Mouse (Mus musculus): ENCODE results near the gene Olfr914. TPM values are rescaled to one million over a fixed set of nuclear protein-coding genes. Genes with fewer than 3 reads are reported as not detected.

Gene Olfr914
- not detected in 2 replicates for polyA plus RNA-seq (2021; fragmentation: Nextera tagmentation)
- long read RNA-seq, experiment 1: 0 reads
- long read RNA-seq, experiment 2: 0 reads

DNA sequence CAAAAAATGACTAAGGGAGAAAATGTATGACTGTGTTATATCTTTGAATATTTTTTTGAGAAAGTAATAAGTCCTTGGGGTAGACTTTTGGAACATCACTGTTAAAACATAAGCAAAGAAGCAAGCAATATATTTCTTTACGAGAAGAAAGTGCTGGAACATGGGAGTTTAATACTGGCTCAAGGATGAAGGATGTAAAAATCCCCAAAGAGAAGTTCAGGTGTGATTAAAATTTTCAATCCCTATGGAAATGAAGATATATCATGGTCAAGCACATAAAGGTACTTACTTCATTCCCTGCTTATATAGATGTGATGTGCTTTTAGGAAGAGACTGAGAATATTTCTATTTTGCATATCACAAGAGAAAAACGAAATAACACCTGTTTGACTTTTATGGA lies at the start of gene Olfr914:
Olfr914 (plus strand) TSS at position 301 of the 400 bp plus-strand sequence.

GRCm38 (mm10) chr9:38579878-38580277 lies 25.0 kb upstream of the Olfr914 start, which contains the start of gene Olfr912:
Gene Olfr912, plus strand, starts transcription at chr9:38580178.

DNA sequence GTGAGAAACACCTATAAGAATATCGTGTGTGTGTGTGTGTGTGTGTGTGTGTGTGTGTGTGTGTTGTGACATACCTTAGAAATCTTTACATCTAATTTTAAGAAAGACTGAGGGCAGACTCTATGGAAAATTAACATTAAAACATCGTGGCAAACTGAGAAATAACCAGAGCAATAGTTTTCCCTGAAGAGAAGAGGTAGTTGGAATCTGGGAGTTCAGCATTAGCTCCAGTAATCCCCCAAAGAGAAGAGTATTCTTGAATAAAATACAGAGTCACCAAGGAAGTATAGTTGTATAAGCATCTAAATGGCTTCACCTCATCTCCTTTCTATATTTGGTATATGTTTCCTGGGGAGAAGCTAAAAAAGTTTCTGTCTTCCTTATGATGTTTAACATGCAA lies 12.4 kb upstream of the Olfr914 start, which contains the start of gene Olfr913:
Olfr913 (plus strand) TSS at position 301 of the 400 bp plus-strand sequence.

GRCm38 (mm10) chr9:38659775-38660174 lies 54.9 kb downstream of the Olfr914 start, which contains the start of gene Olfr916:
Gene Olfr916, minus strand, starts transcription at chr9:38659875.

Other genes with a start within 250 kb of the Olfr914 start
- not detected in 2 replicates for gene Olfr250, start 238.2 kb upstream of the Olfr914 start, polyA plus RNA-seq (2021; fragmentation: Nextera tagmentation)
- not detected in 2 replicates for gene Olfr251, start 228.0 kb upstream of the Olfr914 start, polyA plus RNA-seq (2021; fragmentation: Nextera tagmentation)
- not detected in 2 replicates for gene Olfr147, start 203.4 kb upstream of the Olfr914 start, polyA plus RNA-seq (2021; fragmentation: Nextera tagmentation)
- gene Olfr901, start 175.6 kb upstream of the Olfr914 start, polyA plus RNA-seq (2021; fragmentation: Nextera tagmentation): not detected in 2 replicates
- gene Olfr902, start 157.4 kb upstream of the Olfr914 start, polyA plus RNA-seq (2021; fragmentation: Nextera tagmentation): not detected in 2 replicates
- gene Olfr904, start 142.0 kb upstream of the Olfr914 start, polyA plus RNA-seq (2021; fragmentation: Nextera tagmentation): not detected in 2 replicates
- not detected in 2 replicates for gene Olfr905, start 134.0 kb upstream of the Olfr914 start, polyA plus RNA-seq (2021; fragmentation: Nextera tagmentation)
- gene Olfr906, start 118.0 kb upstream of the Olfr914 start, polyA plus RNA-seq (2021; fragmentation: Nextera tagmentation): not detected in 2 replicates
- gene Olfr907, start 109.3 kb upstream of the Olfr914 start, polyA plus RNA-seq (2021; fragmentation: Nextera tagmentation): not detected in 2 replicates
- not detected in 2 replicates for gene Olfr911-ps1, start 83.5 kb upstream of the Olfr914 start, polyA plus RNA-seq (2021; fragmentation: Nextera tagmentation)
- not detected in 2 replicates for gene Olfr910, start 67.3 kb upstream of the Olfr914 start, polyA plus RNA-seq (2021; fragmentation: Nextera tagmentation)
- gene Olfr912, start 24.9 kb upstream of the Olfr914 start, polyA plus RNA-seq (2021; fragmentation: Nextera tagmentation): not detected in 2 replicates
- gene Olfr913, start 12.3 kb upstream of the Olfr914 start, polyA plus RNA-seq (2021; fragmentation: Nextera tagmentation): not detected in 2 replicates
- not detected in 2 replicates for gene Olfr916, start 54.8 kb downstream of the Olfr914 start, polyA plus RNA-seq (2021; fragmentation: Nextera tagmentation)
- gene Olfr917, start 60.7 kb downstream of the Olfr914 start, polyA plus RNA-seq (2021; fragmentation: Nextera tagmentation): not detected in 2 replicates
- not detected in 2 replicates for gene Olfr918, start 69.5 kb downstream of the Olfr914 start, polyA plus RNA-seq (2021; fragmentation: Nextera tagmentation)
- not detected in 2 replicates for gene Olfr919, start 98.6 kb downstream of the Olfr914 start, polyA plus RNA-seq (2021; fragmentation: Nextera tagmentation)
- gene Vwa5a, start 113.2 kb downstream of the Olfr914 start, polyA plus RNA-seq (2021; fragmentation: Nextera tagmentation): 4.6 and 5.1 TPM in 2 replicates
- not detected in 2 replicates for gene Olfr920, start 147.2 kb downstream of the Olfr914 start, polyA plus RNA-seq (2021; fragmentation: Nextera tagmentation)
- not detected in 2 replicates for gene Olfr921, start 168.0 kb downstream of the Olfr914 start, polyA plus RNA-seq (2021; fragmentation: Nextera tagmentation)
- not detected in 2 replicates for gene Olfr922, start 209.5 kb downstream of the Olfr914 start, polyA plus RNA-seq (2021; fragmentation: Nextera tagmentation)
- gene Olfr923, start 221.4 kb downstream of the Olfr914 start, polyA plus RNA-seq (2021; fragmentation: Nextera tagmentation): not detected in 2 replicates
- not detected in 2 replicates for gene Olfr924, start 239.3 kb downstream of the Olfr914 start, polyA plus RNA-seq (2021; fragmentation: Nextera tagmentation)
- not detected in 2 replicates for gene Olfr26, start 250.0 kb downstream of the Olfr914 start, polyA plus RNA-seq (2021; fragmentation: Nextera tagmentation)

Measured in left cerebral cortex, adult 6 months (tissue).